In the genomic region with DNA sequence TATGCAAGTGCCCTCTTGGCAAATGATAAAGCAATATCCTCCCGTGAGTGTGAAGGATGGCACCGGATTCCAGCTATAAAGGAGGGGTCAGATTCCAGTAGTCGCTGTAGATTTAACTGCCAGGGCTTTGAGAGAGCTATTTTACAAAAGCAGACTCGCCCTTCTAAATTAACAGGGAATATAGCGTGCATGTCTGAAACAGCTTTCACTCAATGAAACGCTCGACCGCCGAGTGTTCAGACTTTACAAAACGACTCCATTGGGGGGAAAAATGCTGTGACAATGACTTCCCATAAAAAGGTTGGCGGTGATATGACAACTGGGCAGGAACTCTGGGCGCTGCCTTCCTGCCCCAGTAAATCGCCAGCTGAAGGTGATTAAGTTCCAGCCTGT, we compare ENCODE assay signal across 8 mouse cellular contexts. TPM values are rescaled to one million over a fixed set of nuclear protein-coding genes. Genes with fewer than 3 reads are reported as not detected.
DNase-seq lines count a peak whose midpoint lies in the region; ATAC-seq and TF ChIP-seq lines count a peak whose summit lies in the region.

No protein-coding gene starts in this region.

- peak overlapping the region; percentile 79 for H3K27ac ChIP-seq in gastrocnemius, adult 2 months
- peak overlapping the region; percentile 92 for H3K27ac ChIP-seq in forebrain, postnatal 0 days (ENCODE audit: low read depth, low read length)
- H3K27ac ChIP-seq in liver, embryonic 15.5 days (replicated peaks): peak overlapping the region; percentile 19; the same call in 1 of the 2 replicates

- H3K4me3 ChIP-seq in gastrocnemius, adult 2 months: peak overlapping the region; percentile 87
- H3K4me3 ChIP-seq in E14TG2a.4 (replicated peaks; ENCODE audit: low read length): peak overlapping the region; percentile 88
- H3K4me3 ChIP-seq in forebrain, postnatal 0 days (ENCODE audit: low read depth, low read length): peak overlapping the region; percentile 93
- H3K4me3 ChIP-seq in liver, embryonic 15.5 days (replicated peaks): peak overlapping the region; percentile 62

- no peak for ATAC-seq in forebrain, postnatal 0 days
- no peak for ATAC-seq in liver, embryonic 15.5 days (ENCODE audit: insufficient read depth)
- ATAC-seq in frontal cortex, adult (ENCODE audit: low TSS enrichment): no peak
- no peak for ATAC-seq in megakaryocyte-erythroid progenitor cell, adult 5-6 weeks (replicated peaks; ENCODE audit: low FRiP score, low TSS enrichment, poor library complexity, severe bottlenecking)

- no peak for DNase-seq in gastrocnemius, adult 2 months
- no peak for DNase-seq in gastrocnemius, postnatal 4 days (ENCODE audit: low spot score in 2 of 2)
- DNase-seq in forebrain, postnatal 0 days: peak; percentile 56
- DNase-seq in right cerebral cortex, postnatal 14 days: no peak

- no peak for TF ChIP-seq CTCF in gastrocnemius, adult 2 months (IDR thresholded peaks at IDR 0.05)
- TF ChIP-seq CTCF in E14TG2a.4 (conservative IDR thresholded peaks at IDR 0.05; ENCODE audit: low read length): no peak
- no peak for TF ChIP-seq CTCF in forebrain, postnatal 0 days (IDR thresholded peaks at IDR 0.05; ENCODE audit: low read depth)

- intact Hi-C loops in gastrocnemius, adult 2 months (cut with DNase I): no loop called here

- H3K9ac ChIP-seq in forebrain, postnatal 0 days: peak overlapping the region; percentile 84
- H3K9ac ChIP-seq in liver, embryonic 15.5 days: peak overlapping the region; percentile 45; the same call in 1 of the 2 replicates

- H3K36me3 ChIP-seq in E14TG2a.4 (ENCODE audit: insufficient read depth, low read length): no peaks in the 10 kb centered on the region
- H3K36me3 ChIP-seq in forebrain, postnatal 0 days (ENCODE audit: insufficient read depth): no peaks in the 10 kb centered on the region
- H3K36me3 ChIP-seq in liver, embryonic 15.5 days (replicated peaks): no peaks in the 10 kb centered on the region

- peaks cover 21% of the 10 kb centered on the region for H3K4me1 ChIP-seq in E14TG2a.4 (replicated peaks; ENCODE audit: low read depth, low read length)
- no peaks in the 10 kb centered on the region for H3K4me1 ChIP-seq in forebrain, postnatal 0 days (ENCODE audit: insufficient read depth)
- H3K4me1 ChIP-seq in liver, embryonic 15.5 days (replicated peaks): no peaks in the 10 kb centered on the region; the same call in 1 of the 2 replicates

- WGBS in forebrain, postnatal 0 days: under 1% methylated on average over 13 of the region's 13 CpGs
- 4% methylated on average over 13 of the region's 13 CpGs for WGBS in liver, embryonic 15.5 days (ENCODE audit: insufficient replicate concordance)

- H3K9me3 ChIP-seq in E14TG2a.4 (ENCODE audit: low read length): 0 out of 2 replicates have a peak, but pooled peaks cover 8% of the 10 kb centered on the region
- no peaks in the 10 kb centered on the region for H3K9me3 ChIP-seq in forebrain, postnatal 0 days (ENCODE audit: low read length)
- no peaks in the 10 kb centered on the region for H3K9me3 ChIP-seq in liver, embryonic 15.5 days (replicated peaks)

- peak overlapping the region; percentile 61 for H3K4me2 ChIP-seq in forebrain, postnatal 0 days (ENCODE audit: low read depth)
- H3K4me2 ChIP-seq in liver, embryonic 15.5 days: peak overlapping the region; percentile 69

- peaks cover 13% of the 10 kb centered on the region for H3K27me3 ChIP-seq in E14TG2a.4 (ENCODE audit: insufficient read depth, low read length)
- no peaks in the 10 kb centered on the region for H3K27me3 ChIP-seq in forebrain, postnatal 0 days (ENCODE audit: insufficient read depth, low read length)
- H3K27me3 ChIP-seq in liver, embryonic 15.5 days: peaks cover 37% of the 10 kb centered on the region

RNA-seq across cellular contexts. Expression of a gene that starts 0.6 kb away (rescaled TPM):
- total RNA-seq in gastrocnemius, adult 2 months (2021): under 1 TPM; 0.38 to 0.89 TPM
- total RNA-seq in gastrocnemius, postnatal 4 days (2021): 10 to 100 TPM; 13.3 to 14.1 TPM
- total RNA-seq in forebrain, postnatal 0 days (2014; rRNA removed): 19.4 and 20.2 TPM in 2 replicates
- polyA plus RNA-seq in forebrain, postnatal 0 days (2015; fragmentation: Nextera tagmentation; extraction: Ambion mirVana): 13.5 and 27.8 TPM in 2 replicates
- 0.98 and 1.3 TPM in 2 replicates for polyA plus RNA-seq in liver, embryonic 15.5 days (2015; fragmentation: Nextera tagmentation; extraction: Ambion mirVana)
- 0.07 and 0.84 TPM in 2 replicates for total RNA-seq in megakaryocyte-erythroid progenitor cell, adult 5-6 weeks (2014; fragmentation: Nextera tagmentation)
- not detected in 2 replicates for total RNA-seq in megakaryocyte-erythroid progenitor cell, adult 5-6 weeks (2017)

RNA-seq across cellular contexts. Expression of a gene that starts 50.7 kb away (rescaled TPM):
- 10 to 100 TPM; 42.1 to 45.2 TPM for total RNA-seq in gastrocnemius, adult 2 months (2021)
- 10 to 100 TPM; 43.1 to 49.7 TPM for total RNA-seq in gastrocnemius, postnatal 4 days (2021)
- 40.5 and 44.0 TPM in 2 replicates for total RNA-seq in forebrain, postnatal 0 days (2014; rRNA removed)
- 48.4 and 49.3 TPM in 2 replicates for polyA plus RNA-seq in forebrain, postnatal 0 days (2015; fragmentation: Nextera tagmentation; extraction: Ambion mirVana)
- 10.2 and 11.0 TPM in 2 replicates for polyA plus RNA-seq in liver, embryonic 15.5 days (2015; fragmentation: Nextera tagmentation; extraction: Ambion mirVana)
- 16.6 and 28.4 TPM in 2 replicates for total RNA-seq in megakaryocyte-erythroid progenitor cell, adult 5-6 weeks (2014; fragmentation: Nextera tagmentation)
- total RNA-seq in megakaryocyte-erythroid progenitor cell, adult 5-6 weeks (2017): 39.7 and 51.5 TPM in 2 replicates

Comparison
In these comparisons a context has a peak if more than half of its experiments do, and no peak if none do; other contexts are left out.
1. RNA of a gene that starts 0.6 kb away (total RNA-seq): 19.4 to 20.2 TPM in forebrain, postnatal 0 days and 13.3 to 14.1 TPM in gastrocnemius, postnatal 4 days; 0.38 to 0.89 TPM in gastrocnemius, adult 2 months and 0.07 to 0.84 TPM in megakaryocyte-erythroid progenitor cell, adult 5-6 weeks; every median in the first group is over 4 times any median in the second.
2. H3K27ac ChIP-seq: peak in every context shown above with its lines; median percentile 92 in forebrain, postnatal 0 days; 79 in gastrocnemius, adult 2 months; 19 in liver, embryonic 15.5 days.
3. Peak in every context shown above with its lines, with median percentiles within 50 percentile points of each other: H3K4me3 ChIP-seq.